In genomic region chr1:104029670-104030069, GRCm38 (mm10) we compare ENCODE assay signal across 20 mouse cellular contexts.
"Had no signal": no experiment of that assay in that cellular context is flagged by ENCODE, and none has a peak within 500 bp of the region (broad histone marks: within the 10 kb centered on the region; RNA-seq: fewer than 3 reads in every experiment).

No protein-coding gene starts in this region.

- H3K9ac ChIP-seq: limb, embryonic 12.5 days; limb, embryonic 15.5 days; liver, embryonic 14.5 days; liver, postnatal 0 days; lung, embryonic 14.5 days; neural tube, embryonic 12.5 days; neural tube, embryonic 15.5 days; stomach, embryonic 15.5 days had no signal

- H3K4me1 ChIP-seq: limb, embryonic 12.5 days; limb, embryonic 15.5 days; megakaryocyte, embryonic 14.5 days; neural tube, embryonic 12.5 days; neural tube, embryonic 15.5 days; stomach, embryonic 15.5 days had no signal

- H3K4me3 ChIP-seq: limb, embryonic 12.5 days; limb, embryonic 15.5 days; megakaryocyte, embryonic 14.5 days; neural tube, embryonic 12.5 days; neural tube, embryonic 15.5 days; stomach, embryonic 15.5 days had no signal

- H3K9me3 ChIP-seq: limb, embryonic 12.5 days; limb, embryonic 15.5 days; neural tube, embryonic 12.5 days; neural tube, embryonic 15.5 days; stomach, embryonic 15.5 days had no signal

- ATAC-seq: intestine, postnatal 0 days; liver, postnatal 0 days; lung, postnatal 0 days had no signal

- H3K4me2 ChIP-seq: limb, embryonic 12.5 days; limb, embryonic 15.5 days; liver, embryonic 11.5 days; lung, embryonic 14.5 days; neural tube, embryonic 12.5 days; neural tube, embryonic 15.5 days; stomach, embryonic 15.5 days had no signal

- H3K27ac ChIP-seq: kidney, postnatal 0 days; limb, embryonic 12.5 days; limb, embryonic 15.5 days; liver, embryonic 14.5 days; neural tube, embryonic 12.5 days; neural tube, embryonic 15.5 days; stomach, embryonic 15.5 days had no signal

- H3K27me3 ChIP-seq: limb, embryonic 12.5 days; limb, embryonic 15.5 days; megakaryocyte, embryonic 14.5 days; neural tube, embryonic 12.5 days; neural tube, embryonic 15.5 days; stomach, embryonic 15.5 days had no signal

- DNase-seq: kidney, adult 2 months; kidney, postnatal 25 days; left cerebral cortex, postnatal 4 days; liver, postnatal 0 days; lung, embryonic 14.5 days; right cerebral cortex, adult 18-20 months; right cerebral cortex, postnatal 14 days; right cerebral cortex, postnatal 4 days; thymus, postnatal 25 days had no signal

- H3K36me3 ChIP-seq: limb, embryonic 12.5 days; limb, embryonic 15.5 days; neural tube, embryonic 12.5 days; neural tube, embryonic 15.5 days; stomach, embryonic 15.5 days had no signal
